Mouse (Mus musculus) left cerebral cortex, adult 8-10 months (tissue): Measurements from ENCODE around the gene Rps6ka3. TPM values are rescaled to one million over a fixed set of nuclear protein-coding genes. Genes with fewer than 3 reads are reported as not detected.

Experiments used
- DNase-seq, 2 experiments: peaks; one replicate each; pipeline ENCODE4 v3.0.0; 2022; ENCODE audit warnings: low spot score in 2 of 2
- total RNA-seq, 4 experiments: library from RNA; stranded (reverse); gene quantifications; 2 replicates each; pipeline ENCODE4 v1.2.4; 2022

Gene Rps6ka3
- total RNA-seq, 4 experiments from 2014 or later, result 38.0 to 63.0 (median 51.1) TPM

GRCm38 (mm10) chrX:159321342-159321741 lies 111.2 kb downstream of the Rps6ka3 start:
- peak; percentile 20 to 33 for DNase-seq

GRCm38 (mm10) chrX:159364506-159364905 lies 154.4 kb downstream of the Rps6ka3 start:
- no peak for DNase-seq

- DNase-seq, result peak; percentile 30 to 45
Measured at GRCm38 (mm10) chrX:159371831-159372752, 162.0 kb downstream of the Rps6ka3 start, which contains the start of gene Eif1ax. Gene Eif1ax (plus strand): TSS chrX:159372178.

- DNase-seq, result no peak
Measured at GRCm38 (mm10) chrX:159372753-159373144, 162.6 kb downstream of the Rps6ka3 start.

GRCm38 (mm10) chrX:159387105-159387504 lies 177.0 kb downstream of the Rps6ka3 start:
- DNase-seq, result no peak

- DNase-seq, result no peak
Measured at GRCm38 (mm10) chrX:159388953-159389352, 178.8 kb downstream of the Rps6ka3 start.

- DNase-seq, result no peak
Measured at GRCm38 (mm10) chrX:159390347-159390962, 180.3 kb downstream of the Rps6ka3 start.

GRCm38 (mm10) chrX:159391239-159391638 lies 181.1 kb downstream of the Rps6ka3 start:
- no peak for DNase-seq

GRCm38 (mm10) chrX:159409253-159409652 lies 199.1 kb downstream of the Rps6ka3 start:
- DNase-seq, result no peak

- DNase-seq, result peak; percentile 18 to 58
Measured at GRCm38 (mm10) chrX:159414130-159414828, 204.2 kb downstream of the Rps6ka3 start, which contains the start of gene Map7d2. Gene Map7d2 (plus strand): TSS chrX:159414572.

GRCm38 (mm10) chrX:159414829-159415673 lies 204.9 kb downstream of the Rps6ka3 start:
- DNase-seq, result peak; percentile 2 to 11

Other genes starting within 250 kb of the Rps6ka3 start
- 100 to 1,000 TPM; 108 to 137 (median 123) TPM for gene Eif1ax, start 161.9 kb downstream of the Rps6ka3 start, total RNA-seq
- 100 to 1,000 TPM; 103 to 131 (median 112) TPM for gene Map7d2, start 204.3 kb downstream of the Rps6ka3 start, total RNA-seq